Comparison of ENCODE assay signal across 13 mouse cellular contexts in genomic region chr2:178241374-178241773, GRCm38 (mm10).
DNase-seq lines count a peak whose midpoint lies in the region; ATAC-seq lines count a peak whose summit lies in the region.
"Had no signal": no experiment of that assay in that cellular context is flagged by ENCODE, and none has a peak within 500 bp of the region (broad histone marks: within the 10 kb centered on the region; RNA-seq: fewer than 3 reads in every experiment).

No protein-coding gene starts in this region.

- 34% methylated on average over 3 of the region's 3 CpGs for WGBS in hindbrain, embryonic 16.5 days
- WGBS in midbrain, embryonic 16.5 days, result 48% methylated on average over 3 of the region's 3 CpGs
- WGBS in heart, embryonic 11.5 days (ENCODE audit: insufficient replicate concordance), result 47% methylated on average over 3 of the region's 3 CpGs

- H3K27me3 ChIP-seq in hindbrain, embryonic 16.5 days (replicated peaks; ENCODE audit: control insufficient read depth, insufficient read depth, low read length), result no peaks in the 10 kb centered on the region
- no peaks in the 10 kb centered on the region for H3K27me3 ChIP-seq in midbrain, embryonic 16.5 days (ENCODE audit: control insufficient read depth, insufficient read depth, low read depth, low read length)
- no peaks in the 10 kb centered on the region for H3K27me3 ChIP-seq in heart, embryonic 11.5 days (ENCODE audit: control insufficient read depth, insufficient read depth, low read length)
- H3K27me3 ChIP-seq: liver, embryonic 13.5 days had no signal

- no peak for DNase-seq in frontal cortex, postnatal 10 days (ENCODE audit: low spot score in 2 of 2)
- peak; percentile 22 for DNase-seq in embryo, embryonic 10 days (ENCODE audit: low spot score)
- DNase-seq in heart, postnatal 10 days, result no peak
- DNase-seq in urinary bladder, postnatal 25 days (ENCODE audit: low spot score), result no peak
- DNase-seq: adrenal gland, postnatal 10 days; cerebellum, adult 11 months; liver, embryonic 13.5 days; thymus, postnatal 4 days had no signal

- H3K9me3 ChIP-seq in hindbrain, embryonic 16.5 days (ENCODE audit: control insufficient read depth, low read length), result no peaks in the 10 kb centered on the region
- no peaks in the 10 kb centered on the region for H3K9me3 ChIP-seq in midbrain, embryonic 16.5 days (replicated peaks; ENCODE audit: control insufficient read depth, low read length, poor library complexity, severe bottlenecking)
- no peaks in the 10 kb centered on the region for H3K9me3 ChIP-seq in heart, embryonic 11.5 days (replicated peaks; ENCODE audit: control insufficient read depth, low read length)
- H3K9me3 ChIP-seq: liver, embryonic 13.5 days had no signal

- intact Hi-C loops in heart, postnatal 10 days (cut with DNase I), result no loop called here

- no peak overlapping the region for H3K4me3 ChIP-seq in hindbrain, embryonic 16.5 days (ENCODE audit: low read length)
- no peak overlapping the region for H3K4me3 ChIP-seq in midbrain, embryonic 16.5 days (ENCODE audit: low read depth, low read length)
- no peak overlapping the region for H3K4me3 ChIP-seq in heart, embryonic 11.5 days (ENCODE audit: low read depth, low read length)
- H3K4me3 ChIP-seq: liver, embryonic 13.5 days had no signal

- H3K4me2 ChIP-seq in hindbrain, embryonic 16.5 days (ENCODE audit: low read length), result no peak overlapping the region
- H3K4me2 ChIP-seq in midbrain, embryonic 16.5 days (ENCODE audit: low read length), result no peak overlapping the region
- no peak overlapping the region for H3K4me2 ChIP-seq in heart, embryonic 11.5 days
- H3K4me2 ChIP-seq: liver, embryonic 13.5 days had no signal

- H3K36me3 ChIP-seq in hindbrain, embryonic 16.5 days (ENCODE audit: control insufficient read depth, insufficient read depth, low read length), result no peaks in the 10 kb centered on the region
- H3K36me3 ChIP-seq in midbrain, embryonic 16.5 days (ENCODE audit: control insufficient read depth, insufficient read depth, low read length), result no peaks in the 10 kb centered on the region
- no peaks in the 10 kb centered on the region for H3K36me3 ChIP-seq in heart, embryonic 11.5 days (ENCODE audit: control insufficient read depth, insufficient read depth, low read length)
- H3K36me3 ChIP-seq: liver, embryonic 13.5 days had no signal

- ATAC-seq in frontal cortex, adult (ENCODE audit: low TSS enrichment), result peak; percentile 33; the same call in 1 of the 2 replicates
- peak; percentile 60 for ATAC-seq in hindbrain, embryonic 16.5 days
- peak; percentile 40; the same call in 1 of the 2 replicates for ATAC-seq in midbrain, embryonic 16.5 days
- ATAC-seq in heart, embryonic 11.5 days (replicated peaks; ENCODE audit: insufficient number of reproducible peaks, low FRiP score, low TSS enrichment), result no peak

- H3K9ac ChIP-seq in hindbrain, embryonic 16.5 days (ENCODE audit: low read depth, low read length), result no peak overlapping the region
- H3K9ac ChIP-seq in midbrain, embryonic 16.5 days (ENCODE audit: low read depth, low read length), result no peak overlapping the region
- H3K9ac ChIP-seq in heart, embryonic 11.5 days (ENCODE audit: low read depth, low read length), result no peak overlapping the region
- H3K9ac ChIP-seq: liver, embryonic 13.5 days had no signal

- no peak overlapping the region for H3K27ac ChIP-seq in hindbrain, embryonic 16.5 days (ENCODE audit: low read depth, low read length)
- no peak overlapping the region for H3K27ac ChIP-seq in midbrain, embryonic 16.5 days (ENCODE audit: low read length)
- H3K27ac ChIP-seq in heart, embryonic 11.5 days (ENCODE audit: low read depth, low read length), result no peak overlapping the region
- H3K27ac ChIP-seq: liver, embryonic 13.5 days; macrophage had no signal

- peaks cover 3% of the 10 kb centered on the region; the same call in 1 of the 2 replicates for H3K4me1 ChIP-seq in hindbrain, embryonic 16.5 days (ENCODE audit: control insufficient read depth, insufficient read depth, low read depth, low read length)
- peaks cover 4% of the 10 kb centered on the region; the same call in 1 of the 2 replicates for H3K4me1 ChIP-seq in midbrain, embryonic 16.5 days (ENCODE audit: control insufficient read depth, insufficient read depth, low read length)
- H3K4me1 ChIP-seq in heart, embryonic 11.5 days (ENCODE audit: control insufficient read depth, insufficient read depth, low read length), result no peaks in the 10 kb centered on the region; the same call in 1 of the 2 replicates
- H3K4me1 ChIP-seq: liver, embryonic 13.5 days had no signal
